Mouse (Mus musculus): Measurements from ENCODE around the gene Pum3.
"Not testable (repeated sequence)": the region's sequence is repeated elsewhere in the genome, so short reads cannot be mapped to it uniquely, and the experiment has no call there.

The Pum3 gene

DNA sequence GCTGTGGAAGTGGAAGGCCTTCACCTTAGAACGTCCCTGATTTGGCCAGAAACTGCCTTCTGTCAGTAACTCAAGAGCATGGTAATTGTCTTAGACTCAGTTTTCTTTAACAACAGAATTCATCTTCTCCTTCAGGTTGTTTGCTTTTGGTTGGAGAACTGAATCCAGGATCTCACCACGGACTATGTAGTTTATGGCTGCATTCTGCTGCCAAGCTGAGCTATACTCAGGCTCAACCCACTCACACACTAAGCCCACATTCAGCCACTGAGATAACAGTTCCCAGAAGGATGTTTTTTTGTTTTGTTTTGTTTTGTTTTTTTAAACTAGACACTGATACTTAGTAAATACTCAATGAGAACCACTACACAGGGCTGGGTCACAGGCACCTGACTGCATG is 38.3 kb downstream of the Pum3 start:
- DNase-seq = no peak

DNA sequence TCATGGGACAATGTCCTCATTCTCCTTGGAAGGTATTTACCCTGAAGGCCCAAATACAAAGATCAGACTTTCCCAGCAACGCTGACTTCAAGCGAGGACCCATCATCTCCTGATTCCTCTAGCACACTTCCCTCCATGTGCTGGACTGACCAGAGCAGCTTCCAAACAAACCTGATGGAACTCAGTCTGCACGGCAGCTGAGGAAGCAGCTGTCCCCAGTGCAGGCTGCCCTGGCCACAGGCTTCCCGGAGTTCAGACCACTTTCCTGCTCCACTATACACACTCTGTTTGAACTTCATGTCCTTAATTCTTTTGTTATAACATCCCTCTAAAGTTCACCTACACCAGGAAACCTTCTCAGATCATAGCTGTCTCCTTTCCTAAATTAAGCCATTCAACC is 40.1 kb downstream of the Pum3 start:
- DNase-seq = not testable (repeated sequence)

DNA sequence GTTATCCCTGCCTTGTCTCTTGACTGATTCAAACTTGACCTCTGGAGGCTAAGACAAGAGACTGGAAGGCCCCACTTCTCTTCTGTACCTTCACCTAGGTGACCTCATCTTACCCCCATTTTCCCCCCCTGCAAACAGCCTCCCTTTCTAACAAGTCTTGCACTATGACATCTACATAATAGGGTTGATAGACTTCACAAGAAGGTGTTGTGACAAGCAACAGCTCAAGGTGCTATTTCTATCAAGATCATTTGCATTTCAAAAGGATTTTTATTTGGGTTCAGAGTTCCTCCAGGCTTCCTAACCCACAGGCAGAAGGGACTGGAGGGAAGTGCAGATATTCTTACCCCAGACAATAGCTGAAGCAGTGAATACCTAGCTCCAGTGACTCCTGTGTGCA is 44.3 kb downstream of the Pum3 start:
- DNase-seq = no peak

DNA sequence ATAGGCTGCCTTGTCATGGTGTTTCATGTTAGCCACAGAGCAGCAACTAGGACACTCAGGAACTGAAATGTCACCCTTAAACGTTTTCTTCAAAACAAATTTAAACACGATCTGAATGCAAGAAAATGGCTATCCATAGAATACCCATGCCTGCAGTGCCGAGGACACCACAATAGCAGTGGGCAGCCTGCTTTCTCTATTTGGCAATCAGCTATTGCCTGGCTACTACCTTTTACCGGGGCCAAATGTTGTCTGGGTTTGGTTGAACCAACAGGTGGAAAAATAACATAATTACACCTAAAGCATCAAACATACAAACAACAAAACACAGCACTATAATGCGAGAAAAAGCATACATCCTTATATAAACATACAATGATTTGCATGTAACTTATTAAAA is 46.4 kb downstream of the Pum3 start:
- no peak for DNase-seq

DNA sequence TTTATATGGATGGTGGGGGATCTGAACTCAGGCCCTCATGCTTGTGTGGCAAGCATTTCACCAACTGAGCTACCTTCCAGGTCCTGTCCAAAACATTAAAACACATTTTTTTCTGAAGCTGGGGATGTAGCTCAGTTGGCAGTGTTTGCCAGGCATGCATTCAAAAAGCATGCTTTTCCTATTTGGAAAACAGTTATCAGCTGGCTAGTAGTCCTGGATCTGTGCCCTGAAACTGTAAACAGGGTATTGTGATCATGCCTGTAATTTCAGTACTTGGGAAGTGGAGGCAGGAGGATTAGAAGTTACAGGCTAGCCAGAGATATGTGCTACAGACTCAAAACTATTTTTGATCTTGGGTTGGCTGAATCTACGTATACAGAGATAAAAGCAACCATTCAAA is 47.5 kb downstream of the Pum3 start:
- DNase-seq = no peak

DNA sequence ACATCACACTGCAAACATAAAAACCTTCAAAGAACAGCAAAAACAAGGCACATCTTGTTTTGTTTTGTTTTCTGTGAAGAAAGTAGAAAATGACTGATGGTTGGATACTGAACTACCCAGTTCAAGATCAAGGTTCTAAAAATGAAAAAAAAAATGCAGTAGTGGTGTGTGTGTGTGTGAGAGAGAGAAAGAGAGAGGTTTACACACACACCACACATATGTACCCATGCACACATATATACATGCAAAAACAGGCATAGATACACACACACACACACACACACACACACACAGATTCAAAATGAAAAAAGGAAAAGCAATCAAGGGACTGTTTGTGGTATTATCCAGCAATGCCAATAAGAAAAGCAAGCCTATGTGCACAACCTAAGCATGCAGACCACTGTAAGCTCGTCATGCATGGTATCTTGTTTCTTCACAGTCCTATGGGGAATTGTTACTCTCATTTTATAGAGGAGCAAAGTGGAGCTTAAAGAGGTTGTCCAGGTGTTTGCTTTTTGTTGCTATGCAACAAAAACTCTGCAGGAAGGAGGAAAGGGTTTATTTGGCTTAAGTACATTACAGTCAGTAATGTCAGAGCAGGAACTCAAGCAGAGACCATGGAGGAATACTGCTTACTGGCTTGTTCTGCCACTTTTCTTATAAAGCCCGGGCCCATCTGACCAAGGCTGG is 49.8 kb downstream of the Pum3 start:
- DNase-seq = no peak

DNA sequence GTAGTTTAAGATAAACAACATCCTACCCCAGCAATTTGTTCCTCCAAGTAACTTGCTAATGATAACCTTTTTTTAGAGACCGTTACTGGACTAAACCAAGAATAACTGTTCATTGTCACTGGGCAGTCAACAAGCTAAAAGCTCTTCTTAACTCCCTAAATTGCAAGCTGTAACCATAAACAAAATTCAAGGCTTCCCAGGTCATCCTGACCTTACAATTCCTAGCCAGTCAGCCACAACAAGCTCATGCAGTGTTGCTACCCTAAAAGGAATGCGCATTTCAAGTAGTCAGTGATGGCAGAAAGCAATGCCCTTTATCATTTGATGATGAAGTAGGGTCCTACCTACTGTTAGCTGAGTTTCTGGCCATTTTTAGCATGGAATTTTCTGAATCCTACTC is 58.8 kb downstream of the Pum3 start:
- no peak for DNase-seq

DNA sequence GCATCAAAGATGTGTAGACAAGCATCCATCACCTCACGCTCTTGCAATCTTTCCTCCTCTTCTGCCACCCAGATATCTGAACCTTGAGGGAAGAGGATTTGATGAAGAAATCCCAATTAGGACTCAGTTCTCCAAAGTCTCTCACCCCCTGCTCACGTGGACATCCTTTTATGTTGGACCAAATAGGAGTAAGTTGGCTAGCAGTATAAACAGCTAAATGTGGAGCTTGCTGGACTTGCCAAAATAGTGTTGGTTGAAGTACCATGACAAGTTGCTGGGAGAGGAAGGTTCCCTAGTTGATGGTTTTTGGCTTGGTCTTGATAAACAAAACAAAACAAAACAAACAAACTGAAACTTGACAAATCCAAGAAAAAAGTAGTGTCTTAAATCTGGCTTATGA is 59.5 kb downstream of the Pum3 start:
- DNase-seq = no peak

DNA sequence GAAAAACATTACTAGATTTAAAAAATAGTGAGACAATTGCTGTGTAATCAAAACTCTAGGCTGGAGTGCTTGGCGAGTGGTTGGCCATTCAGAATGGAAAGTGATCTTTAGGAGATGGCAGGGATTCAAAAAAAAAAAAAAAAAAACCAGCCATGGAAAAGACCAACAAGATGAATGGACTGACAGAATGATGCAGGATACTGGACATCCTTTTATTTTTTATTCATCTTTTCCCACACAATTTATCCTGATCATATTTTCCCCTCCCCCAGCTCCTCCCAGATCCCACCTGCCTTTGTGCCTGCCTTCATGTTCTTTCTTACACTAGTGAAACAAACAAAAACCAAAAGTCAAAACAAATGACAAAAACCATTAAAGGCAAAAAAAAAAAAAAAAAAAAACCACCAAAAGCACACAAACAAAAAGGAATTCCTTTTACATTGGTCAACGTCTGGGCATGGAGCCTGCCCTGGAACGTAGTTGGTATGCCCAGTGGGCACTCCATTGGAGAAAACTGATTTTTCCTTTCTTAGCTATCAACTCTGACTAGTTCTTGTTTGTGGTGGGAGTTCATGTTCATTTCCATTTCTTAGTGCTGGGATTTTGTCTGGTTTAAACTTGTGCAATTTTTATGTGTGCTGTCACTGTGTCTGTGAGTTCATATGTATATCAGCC is 60.0 kb downstream of the Pum3 start:
- no peak for DNase-seq

DNA sequence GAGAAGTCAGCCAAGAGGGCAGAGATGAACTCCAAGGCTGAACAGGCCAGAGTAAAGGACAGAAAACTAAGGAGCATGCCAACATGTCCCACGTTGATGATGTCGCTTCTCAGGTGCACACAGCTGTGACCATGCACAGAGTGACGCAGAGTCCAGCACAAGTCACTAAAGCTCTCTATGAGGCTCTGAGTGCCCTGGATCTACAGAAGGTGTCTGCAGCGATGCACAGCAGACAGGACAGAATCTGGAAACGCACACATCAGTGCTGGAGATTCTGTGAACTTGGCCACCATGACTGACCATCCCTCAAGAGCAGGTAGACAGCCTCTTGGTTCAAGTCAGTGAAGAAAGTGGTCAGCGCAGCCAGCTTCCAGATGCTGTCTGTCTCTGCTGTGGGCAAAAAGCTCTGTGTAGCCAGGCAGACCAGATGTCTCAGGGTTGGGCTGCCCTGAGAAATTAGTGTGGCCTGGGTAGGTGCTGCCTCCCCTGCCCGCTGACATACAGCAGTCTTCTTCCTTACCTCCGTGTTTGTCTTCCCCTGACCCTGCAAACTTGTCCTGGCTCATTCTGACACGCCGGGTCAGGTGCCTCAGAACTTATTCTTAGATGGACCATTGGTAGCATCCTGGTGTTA is 63.4 kb downstream of the Pum3 start:
- no peak for DNase-seq

DNA sequence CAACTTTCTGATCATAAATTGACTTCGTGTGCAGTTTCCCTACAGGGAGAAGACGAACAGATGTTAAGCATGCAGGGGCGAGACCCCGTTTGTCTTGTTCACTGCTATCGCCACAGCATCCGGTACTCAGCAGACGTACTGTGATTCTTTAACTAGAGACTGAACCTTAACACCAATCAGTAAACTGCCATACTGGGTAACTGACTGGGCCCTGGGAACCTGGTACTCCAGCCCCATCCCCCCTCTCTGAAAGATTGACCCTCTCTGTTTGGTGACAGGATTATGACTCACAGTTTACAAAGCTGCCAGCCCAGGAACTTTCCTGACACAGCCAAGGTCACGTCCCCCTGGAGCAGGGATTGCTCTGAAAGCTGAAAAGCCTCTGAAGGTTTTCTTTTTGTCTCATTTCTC is 65.1 kb downstream of the Pum3 start:
- DNase-seq = peak; percentile 52

DNA sequence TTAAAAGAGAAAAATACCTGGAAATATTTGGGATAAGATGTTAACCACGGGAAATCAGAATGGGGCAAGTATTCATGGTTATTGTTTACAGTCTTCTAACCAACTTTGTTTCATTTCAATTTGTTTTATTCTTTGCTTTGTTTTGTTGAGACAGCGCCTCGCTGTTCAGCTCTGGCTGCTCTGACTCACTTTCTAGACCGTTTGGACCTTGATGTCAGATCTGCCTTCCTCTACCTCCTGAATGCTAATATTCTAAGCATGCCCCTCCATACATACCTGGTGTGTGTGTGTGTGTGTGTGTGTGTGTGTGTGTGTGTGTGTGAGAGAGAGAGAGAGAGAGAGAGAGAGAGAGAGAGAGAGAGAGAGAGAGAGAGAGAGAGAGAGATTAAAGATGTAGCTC is 65.7 kb downstream of the Pum3 start:
- no peak for DNase-seq

DNA sequence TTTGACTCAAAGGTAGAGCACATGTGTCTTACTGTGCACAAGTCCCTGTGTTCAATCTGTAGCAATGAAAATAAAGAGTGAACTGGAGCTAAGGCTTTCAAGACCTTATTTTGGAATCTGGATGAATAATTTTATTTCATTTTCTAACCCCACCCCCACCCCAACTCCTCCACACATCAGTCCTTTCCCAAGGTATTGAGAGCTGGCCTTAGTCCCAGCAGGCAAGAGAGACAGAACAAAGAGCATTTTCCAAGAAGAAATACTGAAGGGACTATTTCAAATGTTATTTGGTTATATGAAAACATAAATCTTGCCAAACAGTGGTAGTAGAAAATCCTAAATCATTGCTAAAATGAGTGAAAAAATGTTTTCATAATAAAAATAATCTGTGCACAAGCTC is 69.2 kb downstream of the Pum3 start:
- DNase-seq = no peak

DNA sequence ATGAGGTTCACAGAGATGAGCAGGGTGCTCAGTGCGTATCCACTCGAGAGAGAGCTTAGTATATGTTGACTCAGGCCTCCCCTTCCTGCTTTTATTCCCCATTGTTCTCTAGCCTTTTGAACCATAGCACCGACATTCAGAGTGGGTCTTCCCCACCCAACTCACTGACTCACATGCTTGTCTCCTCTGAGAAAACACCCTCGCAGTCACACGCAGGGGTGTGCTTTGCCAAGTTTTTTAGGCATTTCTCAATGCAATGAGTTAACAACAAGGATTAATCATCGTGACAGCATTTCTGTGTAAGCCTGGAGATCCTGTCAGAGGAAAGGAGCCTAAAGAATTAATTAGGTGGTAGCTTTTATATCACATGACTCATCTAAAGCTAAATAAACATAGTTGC is 77.9 kb downstream of the Pum3 start:
- no peak for DNase-seq

DNA sequence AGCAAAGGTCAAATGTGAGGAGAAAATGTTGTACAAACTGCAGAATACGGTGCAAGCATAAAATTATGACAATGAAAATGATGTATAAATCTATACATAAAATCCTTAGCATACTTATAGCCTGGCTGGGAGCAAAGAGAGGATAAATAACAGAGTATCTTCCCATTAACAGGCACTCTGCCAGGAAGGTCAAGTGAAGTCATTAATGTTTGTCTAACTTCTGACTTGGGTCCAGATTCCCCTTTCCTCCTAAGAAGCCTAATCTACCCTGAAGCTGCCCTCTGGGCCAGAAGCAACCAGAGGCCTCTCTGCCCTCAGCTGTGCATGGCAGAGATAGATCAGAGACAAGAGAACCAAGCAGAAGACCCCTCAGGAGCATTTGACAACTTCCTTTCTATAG is 83.1 kb downstream of the Pum3 start:
- peak; percentile 30 for DNase-seq

Measured in kidney, postnatal 10 days (tissue).